Mouse (Mus musculus) right cerebral cortex, postnatal 10 days (tissue): ENCODE data around the gene Sh3glb2.

Experiments
- DNase-seq, 2 experiments: peaks; one replicate each; pipeline ENCODE4 v3.0.0; 2021; ENCODE audit warnings: low spot score in 2 of 2

Gene Sh3glb2

GRCm38 (mm10) chr2:30358533-30359531 lies at the start of gene Sh3glb2:
Gene Sh3glb2 (minus strand): TSS chr2:30359337.
- DNase-seq: peak; percentile 85 to 89

- DNase-seq: peak in 1 of 2 experiments; percentile 35
Observed at GRCm38 (mm10) chr2:30408452-30409100, 49.4 kb upstream of the Sh3glb2 start.

GRCm38 (mm10) chr2:30407778-30408177 lies 48.6 kb upstream of the Sh3glb2 start:
- peak in 1 of 2 experiments; percentile 31 for DNase-seq

- peak in 1 of 2 experiments; percentile 33 for DNase-seq
Observed at GRCm38 (mm10) chr2:30407221-30407620, 48.1 kb upstream of the Sh3glb2 start.

- DNase-seq: peak in 1 of 2 experiments; percentile 31
Observed at GRCm38 (mm10) chr2:30403870-30404269, 44.7 kb upstream of the Sh3glb2 start.

- DNase-seq: no peak
Observed at GRCm38 (mm10) chr2:30402843-30403242, 43.7 kb upstream of the Sh3glb2 start.

GRCm38 (mm10) chr2:30402351-30402826 lies 43.3 kb upstream of the Sh3glb2 start:
- peak in 1 of 2 experiments; percentile 51 for DNase-seq

- DNase-seq: no peak
Observed at GRCm38 (mm10) chr2:30401581-30401980, 42.4 kb upstream of the Sh3glb2 start.

- no peak for DNase-seq
Observed at GRCm38 (mm10) chr2:30399191-30400171, 40.3 kb upstream of the Sh3glb2 start.

- no peak for DNase-seq
Observed at GRCm38 (mm10) chr2:30397986-30398512, 38.9 kb upstream of the Sh3glb2 start.

- DNase-seq: no peak
Observed at GRCm38 (mm10) chr2:30396246-30396645, 37.1 kb upstream of the Sh3glb2 start.

- DNase-seq: no peak
Observed at GRCm38 (mm10) chr2:30395757-30396156, 36.6 kb upstream of the Sh3glb2 start.

GRCm38 (mm10) chr2:30393370-30393656 lies 34.2 kb upstream of the Sh3glb2 start:
- DNase-seq: no peak

GRCm38 (mm10) chr2:30392577-30393369 lies 33.6 kb upstream of the Sh3glb2 start:
- peak; percentile 75 to 91 for DNase-seq

GRCm38 (mm10) chr2:30392114-30392576 lies 33.0 kb upstream of the Sh3glb2 start, which contains the start of gene Dolpp1:
Gene Dolpp1 (plus strand): TSS chr2:30392254.
- DNase-seq: peak; percentile 100

GRCm38 (mm10) chr2:30389000-30389399 lies 29.9 kb upstream of the Sh3glb2 start:
- no peak for DNase-seq

- DNase-seq: no peak
Observed at GRCm38 (mm10) chr2:30386913-30387312, 27.8 kb upstream of the Sh3glb2 start.

- no peak for DNase-seq
Observed at GRCm38 (mm10) chr2:30385591-30385990, 26.5 kb upstream of the Sh3glb2 start.

GRCm38 (mm10) chr2:30384814-30385213 lies 25.7 kb upstream of the Sh3glb2 start:
- no peak for DNase-seq

- DNase-seq: no peak
Observed at GRCm38 (mm10) chr2:30381377-30381725, 22.2 kb upstream of the Sh3glb2 start.
